Mouse (Mus musculus) layer of hippocampus, adult 9-11 months (tissue): ENCODE measurements around the gene R3hdm2.

ENCODE experiments used
- DNase-seq: peaks from one replicate; pipeline ENCODE4 v3.0.0; 2022

The R3hdm2 gene

DNA sequence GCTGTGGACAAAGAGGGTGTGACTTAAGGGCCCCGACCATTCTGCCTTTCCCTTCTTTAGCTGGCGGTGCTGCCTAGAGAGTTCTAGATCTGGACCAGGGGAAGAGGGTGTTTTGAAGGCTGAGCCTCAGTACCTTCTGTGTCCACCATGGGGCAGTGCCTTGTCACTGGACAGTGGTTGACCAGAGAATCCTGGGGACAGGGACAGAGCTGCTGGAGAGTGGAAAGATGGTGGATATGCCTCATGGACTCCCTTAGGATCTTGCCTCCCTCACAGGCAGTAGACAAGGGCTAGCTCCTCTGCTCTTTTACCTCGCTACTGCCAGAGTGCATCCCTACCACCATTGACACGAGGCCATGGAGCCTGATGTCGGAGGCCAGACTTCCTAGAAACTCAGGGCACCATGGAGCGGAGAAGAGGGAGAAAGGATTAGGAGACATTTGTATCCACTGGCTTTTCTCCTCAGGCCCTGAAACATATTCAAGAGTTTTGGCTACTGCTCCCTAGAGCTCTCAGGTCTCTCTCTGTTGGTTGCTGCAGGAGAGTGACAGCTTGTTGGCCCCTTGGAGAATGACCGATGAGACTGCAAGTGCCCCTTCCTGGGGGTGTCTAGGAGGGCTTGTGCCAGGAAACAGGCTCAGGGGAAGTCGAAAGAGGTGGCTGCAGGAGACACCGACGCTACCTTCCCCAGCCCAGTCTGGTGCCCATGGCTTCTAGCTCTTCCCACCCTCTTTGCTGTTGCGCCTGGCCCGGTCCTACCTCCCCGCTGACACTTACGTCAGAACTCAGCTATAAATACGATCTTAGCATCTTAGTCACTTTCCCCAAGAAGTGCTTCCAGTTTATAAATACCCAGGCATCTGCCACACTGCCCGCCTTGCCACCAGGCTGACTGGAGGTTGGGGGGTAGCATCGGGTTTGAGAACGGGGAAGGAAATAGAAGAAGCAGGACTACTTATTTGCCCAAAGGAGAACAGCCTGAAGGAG lies 25.9 kb upstream of the R3hdm2 start, which contains the start of gene Inhbe:
Inhbe (minus strand) TSS at position 503 of the 987 bp plus-strand sequence.
- peak; percentile 88 for DNase-seq

DNA sequence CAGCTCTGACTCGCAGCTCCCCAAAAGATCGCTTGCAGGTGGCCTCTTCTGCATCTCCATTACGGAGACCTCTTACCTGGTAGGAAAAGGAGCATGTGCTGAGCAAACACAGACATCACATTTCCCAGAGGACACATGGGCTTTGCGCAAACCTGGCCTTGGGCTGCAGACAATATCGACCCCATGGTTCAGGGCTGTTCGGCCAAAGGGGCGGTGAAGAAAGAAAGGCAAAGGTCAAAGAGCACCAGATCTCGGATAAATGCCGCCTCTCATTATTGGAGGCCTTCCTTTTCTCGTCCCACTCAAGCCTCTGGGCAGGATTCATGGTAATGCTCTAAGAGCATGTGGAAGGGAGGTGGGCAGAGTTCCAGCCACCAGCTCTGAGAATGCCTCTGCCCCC lies 24.8 kb upstream of the R3hdm2 start:
- DNase-seq, result no peak

DNA sequence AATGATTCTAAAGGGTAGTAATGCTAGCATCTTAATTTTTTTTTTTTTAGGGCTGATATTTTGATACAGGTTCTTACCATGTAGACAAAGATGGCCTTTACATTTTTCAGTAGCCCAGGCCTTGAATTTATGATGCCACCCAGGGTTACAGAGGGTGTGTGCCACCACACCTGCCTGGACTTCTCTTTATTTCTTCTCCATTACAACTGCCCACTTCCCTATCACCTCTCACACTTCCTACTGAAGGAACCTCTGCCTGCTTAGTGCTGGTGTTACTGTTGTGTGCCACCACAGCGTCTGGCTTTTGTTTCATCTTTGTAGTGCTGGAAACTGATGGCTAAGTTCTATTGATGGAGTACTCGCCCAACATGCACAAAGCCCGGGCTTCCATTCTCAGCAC lies 19.4 kb upstream of the R3hdm2 start:
- no peak for DNase-seq

DNA sequence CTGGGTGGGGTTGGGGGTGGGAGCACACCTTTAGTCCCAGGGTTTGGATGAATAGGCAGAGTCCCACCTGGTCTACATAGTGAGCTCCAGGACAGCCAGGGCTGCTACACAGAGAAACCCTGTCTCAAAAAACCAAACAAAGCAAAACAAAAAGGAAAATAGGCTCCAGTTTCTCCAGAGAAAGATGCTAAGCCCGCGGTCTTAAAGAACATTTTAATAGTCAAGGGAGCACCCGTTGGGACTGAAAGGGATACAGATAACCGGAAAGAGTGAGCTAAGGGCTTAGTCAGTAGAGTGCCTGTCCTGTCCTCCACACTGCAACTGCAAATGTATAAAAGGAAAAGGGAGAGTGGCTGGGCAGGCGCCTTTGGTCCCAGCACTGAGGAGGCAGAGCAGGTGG lies 13.0 kb upstream of the R3hdm2 start:
- no peak for DNase-seq

DNA sequence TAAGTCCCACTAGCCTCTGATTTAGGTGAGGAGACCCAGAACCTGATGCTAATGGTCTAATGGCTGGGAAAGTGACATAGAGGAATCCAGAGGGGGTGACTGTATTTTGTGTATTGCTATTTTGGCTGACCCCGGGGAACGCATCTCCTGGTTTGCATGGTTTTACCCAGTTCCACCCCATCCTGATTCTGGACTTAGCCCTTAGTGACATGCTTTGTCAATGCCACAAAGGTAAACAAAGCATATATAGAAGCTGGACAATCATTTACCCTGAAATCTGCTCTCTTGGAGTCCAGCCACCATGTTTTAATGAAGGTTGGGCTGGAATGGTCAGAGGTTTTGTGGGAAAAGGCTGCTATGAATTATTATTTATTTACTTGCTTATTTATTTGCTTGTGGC lies 11.9 kb upstream of the R3hdm2 start:
- no peak for DNase-seq

DNA sequence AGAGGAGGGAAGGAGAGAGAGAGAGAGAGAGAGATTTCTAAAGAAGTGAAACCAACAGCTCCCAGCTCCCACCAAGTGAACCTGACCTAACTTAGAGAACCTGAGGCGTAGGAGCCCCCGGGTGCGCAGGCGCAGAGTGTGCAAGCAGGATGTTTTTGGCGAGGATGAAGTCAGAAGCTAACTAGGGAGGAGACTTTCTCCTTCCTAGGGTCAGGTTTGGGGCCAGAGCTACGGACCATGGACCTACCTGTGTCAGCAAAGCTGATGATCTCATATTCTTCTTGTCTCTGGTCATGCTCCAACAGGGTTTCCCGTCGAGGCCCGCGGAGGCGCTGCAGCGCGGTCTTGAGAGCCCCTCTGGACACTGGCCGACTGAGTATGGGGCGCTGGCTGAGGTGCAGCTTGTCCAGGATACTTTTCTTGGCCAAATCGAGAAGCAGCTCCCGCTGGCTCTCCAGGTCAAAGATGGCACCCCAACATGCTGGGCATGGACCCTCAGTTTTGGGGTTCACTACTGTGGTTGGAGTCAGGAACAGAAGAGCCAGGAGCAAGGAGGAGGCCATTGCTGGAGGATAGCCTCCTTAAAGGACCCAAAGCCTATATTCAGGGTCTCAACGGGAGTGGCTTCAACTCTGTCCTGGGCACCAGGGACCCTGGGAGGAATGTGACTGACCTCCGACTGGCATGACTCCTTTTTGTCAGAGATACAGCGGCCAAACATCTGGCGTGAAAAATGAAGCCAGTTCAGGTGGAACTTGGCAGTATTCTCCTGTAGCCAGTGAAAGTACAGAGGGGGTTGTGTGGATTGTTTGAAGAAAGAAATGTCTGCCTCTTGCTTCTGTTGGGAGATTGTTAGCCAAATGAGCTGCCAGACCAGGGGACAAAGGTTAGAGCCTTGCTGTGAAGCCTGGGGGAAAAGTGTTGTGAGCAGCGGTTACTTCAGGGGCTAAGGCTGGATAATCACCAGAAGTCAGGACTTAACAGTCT lies 10.0 kb upstream of the R3hdm2 start, which contains the start of gene Inhbc:
Inhbc (minus strand) TSS at position 598 of the 987 bp plus-strand sequence.
- no peak for DNase-seq

DNA sequence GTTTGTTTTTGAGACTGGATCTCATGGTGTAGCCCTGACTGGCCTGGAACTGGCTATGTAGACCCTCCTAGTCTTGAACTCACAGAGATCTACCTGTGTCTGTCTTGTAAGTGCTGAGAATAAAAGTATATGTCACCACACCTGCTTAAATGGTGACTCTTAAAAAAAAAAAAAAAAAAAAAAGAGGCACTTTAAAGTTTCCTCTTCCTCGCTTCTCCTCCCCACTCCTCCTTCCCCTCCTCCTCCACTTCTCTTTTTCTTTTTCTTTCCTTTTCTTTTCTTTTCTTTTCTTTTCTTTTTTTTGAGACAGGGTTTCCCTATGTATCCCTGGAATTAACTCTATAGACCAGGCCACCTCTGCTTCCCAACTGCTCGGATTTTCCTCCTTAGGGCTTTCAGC lies 9.1 kb upstream of the R3hdm2 start:
- DNase-seq, result no peak

DNA sequence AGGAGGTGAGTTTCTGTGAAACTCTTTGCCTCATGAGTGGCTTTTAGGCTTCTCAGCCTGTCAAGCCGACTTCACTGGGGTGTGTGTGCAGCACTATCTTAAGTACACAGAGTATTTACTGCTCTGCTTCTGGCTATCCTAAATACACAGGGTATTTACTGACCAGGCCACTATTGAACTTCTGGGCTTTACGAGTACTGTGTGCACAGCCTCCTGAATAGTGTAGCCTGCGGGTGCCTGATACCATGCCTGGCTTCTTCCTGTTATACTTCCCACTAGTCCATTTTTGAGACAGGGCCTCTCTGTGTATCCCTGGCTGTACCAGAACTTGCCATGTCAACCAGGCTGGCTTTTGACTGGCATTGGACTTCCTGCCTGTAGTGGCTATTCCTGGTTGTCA lies 2.4 kb upstream of the R3hdm2 start:
- DNase-seq, result no peak

DNA sequence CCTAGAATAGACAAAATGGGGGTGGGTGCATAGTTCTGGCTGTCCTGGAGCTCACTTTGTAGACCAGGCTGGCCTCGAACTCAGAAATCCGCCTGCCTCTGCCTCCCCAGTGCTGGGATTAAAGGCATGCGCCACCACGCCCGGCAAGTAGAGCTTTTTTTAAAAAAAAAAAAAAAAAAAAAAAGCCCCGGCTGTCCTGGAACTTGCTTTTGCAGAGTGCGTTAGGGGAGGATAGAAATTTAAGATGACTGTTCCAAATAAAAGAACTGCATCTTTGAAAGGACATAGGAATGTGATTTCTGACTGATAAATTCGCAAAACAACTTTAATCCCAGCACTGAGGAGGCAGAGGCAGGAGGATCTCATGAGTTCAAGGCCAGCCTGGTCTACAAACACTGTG lies 473 bp upstream of the R3hdm2 start:
- DNase-seq, result no peak

DNA sequence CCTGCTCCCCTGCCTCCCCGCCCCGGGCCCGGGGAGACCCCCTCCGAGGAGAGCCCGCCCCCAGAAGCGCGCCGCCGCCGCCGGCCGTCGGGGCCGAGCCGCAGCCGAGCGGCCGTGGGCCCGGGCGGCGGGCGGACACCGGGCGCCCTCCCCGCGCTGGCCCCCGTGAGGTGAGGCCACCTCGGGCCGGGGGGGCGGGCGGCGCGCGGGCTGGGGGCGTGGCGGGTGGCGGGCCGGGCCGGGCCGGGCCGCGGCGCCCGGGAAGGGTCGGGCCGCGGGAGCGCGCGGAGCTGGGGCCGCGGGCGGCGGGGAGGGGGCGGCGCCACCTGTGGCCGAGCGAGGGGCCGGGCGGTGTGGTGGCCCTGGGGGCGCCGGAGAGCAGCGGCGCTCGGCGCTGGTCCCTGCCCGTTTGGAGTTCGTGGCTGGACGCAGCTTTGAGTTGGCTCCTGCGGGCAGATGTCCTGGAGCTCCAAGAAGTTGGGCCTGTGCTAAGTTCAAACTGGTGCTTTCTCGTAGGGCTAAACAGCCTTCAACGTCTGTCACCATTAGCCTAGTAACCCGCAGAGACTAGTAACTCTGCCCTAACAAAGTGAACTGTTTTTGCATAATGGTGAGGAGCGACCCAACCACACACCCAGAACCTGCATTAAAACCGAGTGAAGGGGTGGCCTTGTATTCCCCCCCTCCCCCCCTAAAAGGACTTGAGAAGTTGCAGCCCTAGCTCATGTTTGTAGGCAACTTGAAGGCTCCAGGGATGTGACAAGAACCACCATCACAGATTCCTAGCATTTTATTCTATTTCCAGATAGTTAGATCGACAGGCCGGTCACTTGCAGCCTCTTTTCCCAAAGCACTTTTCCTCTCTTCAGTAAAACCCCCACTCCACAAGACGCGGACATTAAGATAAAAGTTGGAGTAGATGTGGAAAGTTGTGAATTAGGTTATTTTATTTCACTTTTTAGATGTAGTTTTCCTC lies 928 bp downstream of the R3hdm2 start:
- peak; percentile 15 for DNase-seq

DNA sequence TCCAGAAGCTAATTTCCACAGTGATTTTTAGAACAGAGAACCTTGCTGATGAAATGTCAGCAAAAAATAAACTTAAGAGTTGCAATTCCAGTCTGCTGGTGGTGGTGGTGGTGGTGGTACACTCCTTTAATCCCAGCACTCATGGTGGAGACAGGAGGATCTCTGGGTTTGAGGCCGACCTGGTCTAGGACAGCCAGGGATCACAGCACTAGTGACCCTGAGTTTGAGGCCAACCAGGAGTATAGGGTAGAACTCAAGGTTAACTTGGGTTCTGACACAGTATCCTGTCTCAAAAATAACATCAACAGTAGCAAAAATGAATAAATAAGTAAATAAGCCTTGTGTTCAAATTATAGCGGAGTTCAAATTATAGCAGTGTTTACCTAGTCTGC lies 1.6 kb downstream of the R3hdm2 start:
- DNase-seq, result no peak

DNA sequence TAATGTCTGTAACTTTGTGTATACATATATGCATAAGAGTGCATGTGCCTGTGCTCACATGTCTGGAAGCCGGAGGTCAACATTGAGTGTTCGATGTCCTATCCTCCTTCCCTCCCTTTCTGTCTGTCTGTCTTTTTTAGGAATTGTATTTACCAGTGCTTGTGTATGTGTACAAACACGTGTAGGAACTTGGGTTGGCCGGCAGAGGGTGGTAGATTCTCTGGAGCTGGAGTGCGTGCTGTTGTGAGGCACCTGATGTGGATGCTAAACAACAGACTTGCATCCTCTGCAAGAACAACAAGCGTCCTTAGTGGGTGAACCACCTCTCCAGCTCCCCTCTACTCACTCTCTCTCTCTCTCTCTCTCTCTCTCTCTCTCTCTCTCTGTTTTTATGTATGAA lies 11.6 kb downstream of the R3hdm2 start:
- DNase-seq, result no peak

DNA sequence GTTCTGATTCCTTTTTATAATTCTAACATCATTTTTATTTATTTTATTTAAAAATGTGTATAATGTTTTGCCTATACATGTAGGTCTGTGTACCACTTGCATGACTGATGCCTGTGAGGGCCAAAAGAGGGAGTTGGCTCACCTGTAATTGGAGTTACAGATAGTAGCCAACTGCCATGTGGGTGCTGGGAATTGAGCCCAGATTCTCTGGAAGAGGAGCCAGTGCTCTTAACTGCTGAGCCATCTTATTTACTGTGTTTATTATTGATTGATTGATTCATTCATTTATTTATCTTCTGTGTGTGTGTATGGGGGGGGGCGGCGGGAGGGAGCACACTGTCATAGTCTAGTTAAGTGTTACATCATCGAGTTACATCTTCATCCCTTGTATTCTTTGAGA lies 24.6 kb downstream of the R3hdm2 start:
- no peak for DNase-seq

DNA sequence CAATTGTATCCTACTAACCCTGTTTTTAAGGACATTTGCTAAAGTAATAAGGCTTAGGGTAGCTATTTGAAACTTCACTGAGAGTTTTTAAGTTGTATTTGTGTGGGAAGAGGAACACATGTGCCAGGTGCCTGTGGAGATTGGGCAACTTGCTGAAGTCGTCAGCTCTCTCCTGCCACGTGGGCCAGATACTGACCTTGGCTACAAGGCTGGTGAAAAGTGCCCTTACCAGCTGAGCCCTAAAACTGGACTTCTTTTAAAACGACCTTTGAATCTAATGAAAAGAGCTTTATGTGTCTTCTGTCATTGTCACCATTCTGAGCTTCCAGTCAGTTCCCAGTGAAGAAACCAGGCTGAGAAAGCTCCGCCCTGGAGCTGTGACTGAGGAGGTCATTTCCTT lies 27.3 kb downstream of the R3hdm2 start:
- no peak for DNase-seq

DNA sequence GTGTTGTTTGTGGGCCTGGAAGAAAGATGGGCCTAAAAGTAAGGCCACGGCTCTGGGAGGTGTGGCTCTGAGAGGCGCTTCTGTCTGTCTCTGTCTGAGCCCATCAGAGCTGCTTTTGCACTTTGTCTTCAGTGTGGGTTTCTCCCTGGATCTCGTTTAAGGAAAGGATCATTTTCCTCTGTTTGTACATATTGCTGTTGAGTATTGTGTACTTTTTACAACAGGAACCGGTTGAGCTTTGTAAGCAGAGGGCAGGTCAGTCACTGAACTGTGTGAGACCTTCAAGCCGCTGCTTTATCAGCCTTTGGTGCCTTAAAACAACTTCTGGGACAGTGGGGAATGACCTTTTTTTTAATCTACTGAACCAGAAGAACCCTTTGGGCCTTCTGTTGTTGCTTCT lies 32.0 kb downstream of the R3hdm2 start:
- no peak for DNase-seq

DNA sequence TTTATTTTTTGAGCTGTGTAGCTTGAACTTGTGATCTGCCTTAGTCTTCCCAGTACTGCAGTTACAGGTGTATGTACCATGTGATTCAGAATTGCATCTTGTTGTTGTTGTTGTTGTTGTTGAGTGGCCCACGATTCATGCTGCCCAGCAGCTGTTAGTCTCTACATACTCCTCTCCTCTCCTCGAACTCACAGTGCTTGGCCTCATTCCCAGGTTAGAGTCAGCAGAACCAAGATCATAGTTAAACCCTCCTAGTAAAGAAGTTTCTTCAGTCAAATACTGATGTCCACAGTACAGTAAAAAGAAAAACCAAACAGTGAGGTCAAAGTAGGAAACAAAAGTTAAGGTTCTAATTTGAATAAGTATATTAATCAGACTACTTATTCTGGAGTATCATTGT lies 32.6 kb downstream of the R3hdm2 start:
- no peak for DNase-seq

DNA sequence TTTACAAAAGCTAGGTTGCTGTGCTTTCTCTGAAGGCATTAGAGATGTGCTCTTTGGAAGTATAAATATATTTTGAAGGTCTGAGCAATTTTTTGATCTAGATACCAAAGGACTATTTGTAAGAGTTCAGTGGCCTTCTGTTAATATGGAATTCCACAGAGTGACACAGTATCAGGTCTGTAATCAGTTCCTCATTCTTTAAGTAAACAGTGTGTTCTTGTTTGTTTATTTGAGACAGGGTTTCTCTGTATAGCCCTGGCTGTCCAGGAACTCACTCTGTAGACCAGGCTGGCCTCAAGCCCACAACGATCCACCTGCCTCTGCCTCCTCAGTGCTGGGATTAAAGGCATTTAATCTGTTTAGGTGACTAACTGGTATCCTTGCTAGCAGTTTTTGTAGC lies 33.5 kb downstream of the R3hdm2 start:
- no peak for DNase-seq

DNA sequence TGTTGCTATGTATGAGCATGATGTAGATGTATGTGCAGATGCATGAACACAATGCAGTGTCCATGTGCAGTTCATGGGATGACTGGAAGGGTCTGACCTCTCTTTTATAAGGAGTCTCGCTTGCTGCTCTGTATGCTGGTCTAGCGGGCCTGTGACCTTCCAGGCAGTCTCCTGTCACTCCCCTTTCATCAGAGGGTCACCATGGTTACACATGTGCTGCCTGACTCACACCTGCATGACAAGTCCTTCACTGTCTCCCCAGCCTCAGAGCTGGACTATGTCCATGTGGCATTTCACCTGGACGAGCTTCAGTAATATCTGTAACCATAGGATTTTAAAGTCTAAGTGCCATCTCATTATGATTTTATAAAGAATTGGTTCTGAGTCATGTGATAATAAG lies 34.0 kb downstream of the R3hdm2 start:
- DNase-seq, result no peak

DNA sequence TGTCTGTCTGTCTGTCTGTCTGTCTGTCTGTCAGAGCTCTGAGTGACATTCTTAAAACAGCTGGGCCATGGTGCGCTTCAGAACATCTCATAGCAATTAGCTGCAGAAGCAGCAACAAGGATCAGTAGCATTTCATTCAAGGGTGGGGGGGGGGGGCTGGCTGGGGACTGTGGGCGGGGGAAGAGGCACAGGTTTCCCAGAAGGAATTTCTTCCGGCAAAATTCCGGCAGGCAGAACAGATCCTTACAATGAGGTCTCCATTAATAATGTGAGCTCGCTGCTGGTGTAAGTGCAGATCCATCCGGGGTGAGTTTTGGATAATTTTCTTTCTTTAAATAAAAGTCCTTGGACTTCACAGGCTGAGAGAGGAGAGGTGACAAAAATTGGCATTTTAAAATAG lies 40.0 kb downstream of the R3hdm2 start:
- no peak for DNase-seq

DNA sequence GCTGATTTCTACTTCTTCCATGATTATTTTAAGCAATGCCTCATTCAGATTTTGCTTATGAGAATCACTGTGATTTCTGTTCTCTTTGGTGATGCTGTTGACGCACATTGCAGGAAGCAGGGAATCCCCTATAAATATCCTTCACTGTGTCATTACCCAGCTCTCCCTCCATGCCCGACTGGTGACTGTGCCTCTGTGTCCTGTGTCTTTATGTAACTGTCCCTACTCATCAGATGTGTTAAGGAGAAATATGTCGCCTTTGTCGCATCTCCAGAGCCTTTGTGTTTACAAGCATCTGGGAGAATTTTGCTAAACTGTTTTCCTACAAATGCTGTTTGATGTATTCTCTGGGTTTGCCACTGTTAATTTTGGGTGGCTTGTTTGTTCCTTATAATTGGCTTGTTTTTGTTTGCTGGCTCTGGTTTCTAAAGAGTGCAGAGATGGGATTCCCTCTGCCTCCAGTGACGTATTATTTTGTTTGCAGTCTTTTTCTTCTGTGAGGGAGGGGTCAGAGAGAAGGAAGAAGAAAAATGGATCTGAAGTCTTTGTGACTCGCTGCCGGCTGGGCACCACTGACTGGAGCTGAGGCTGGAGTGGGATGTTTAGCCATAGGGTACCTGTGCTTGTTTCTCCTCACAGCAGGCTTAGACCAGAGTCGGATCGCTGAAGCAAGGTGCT lies 40.7 kb downstream of the R3hdm2 start:
- peak; percentile 59 for DNase-seq

DNA sequence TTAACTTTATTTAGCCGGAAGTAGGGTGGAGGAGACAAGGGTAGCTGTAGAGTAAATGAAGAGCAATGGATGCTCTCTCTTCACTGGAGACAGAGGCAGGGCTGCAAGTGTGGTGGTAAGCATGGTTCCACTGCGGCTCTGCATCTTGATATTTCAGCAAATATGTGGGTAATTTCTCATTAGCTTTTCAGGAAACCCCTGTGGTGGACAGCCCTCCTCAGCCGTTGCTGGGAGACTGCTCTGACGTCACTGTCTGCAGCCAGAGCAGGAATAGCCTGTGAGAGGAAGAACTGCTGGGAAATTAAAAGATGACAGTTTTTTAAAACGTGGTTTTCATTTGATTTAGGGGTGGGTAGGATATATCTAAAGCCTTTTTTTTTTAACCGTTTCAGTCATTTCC lies 41.9 kb downstream of the R3hdm2 start:
- peak; percentile 65 for DNase-seq

DNA sequence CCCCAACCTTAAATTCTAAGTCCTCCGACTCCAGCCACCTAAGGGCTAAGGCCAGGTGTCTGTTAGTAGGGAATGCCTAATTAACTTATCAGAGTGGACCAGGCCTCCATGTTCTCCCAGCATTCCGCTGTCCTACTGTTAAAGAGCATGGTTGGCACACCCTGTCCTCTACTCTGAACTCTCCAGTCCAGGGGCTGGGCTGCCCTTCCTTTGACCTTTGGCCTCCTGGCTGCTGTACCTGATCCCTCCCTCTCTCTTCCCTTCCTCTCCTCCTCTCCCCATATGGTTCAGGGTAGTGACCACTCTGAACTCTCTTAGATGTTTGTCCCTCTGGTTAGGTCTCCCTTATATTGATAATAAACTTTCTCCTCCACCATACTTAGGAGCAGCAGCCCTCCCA lies 45.7 kb downstream of the R3hdm2 start:
- DNase-seq, result no peak
